Mouse (Mus musculus): ENCODE results near the gene Aldh1a3. TPM values are rescaled to one million over a fixed set of nuclear protein-coding genes. Genes with fewer than 3 reads are reported as not detected.
A peak's percentile ranks its signal among the peaks of the same experiment; 100 is the strongest.

Aldh1a3 gene
- polyA plus RNA-seq, 1 experiment from 2014 or later, result 27.0 TPM

DNA sequence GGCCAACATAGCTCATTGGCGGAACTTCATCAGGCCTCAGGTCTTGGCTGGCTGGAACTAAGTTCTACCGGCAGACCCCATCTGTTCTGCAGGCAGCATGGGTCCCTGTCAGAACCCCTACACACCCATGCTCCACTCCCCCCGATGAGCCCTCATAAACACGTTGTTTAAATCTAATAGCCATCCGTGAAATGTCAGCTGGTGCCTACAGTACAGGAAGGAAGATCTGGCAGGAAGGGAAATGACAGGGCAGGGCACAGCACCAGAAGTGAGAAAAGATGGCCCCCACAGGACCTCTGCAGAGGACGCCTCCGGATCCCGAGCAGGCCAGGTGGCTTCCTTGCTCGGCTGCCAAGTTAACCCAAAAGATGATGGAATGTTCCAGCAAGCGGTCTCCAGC, 23.2 kb downstream of the Aldh1a3 start:
- Histone ChIP-seq H3K4me2 (ENCODE audit: low read depth, low read length) (no peak overlapping the region), H3K9me3 (ENCODE audit: control insufficient read depth, low read length) (no peaks in the 10 kb centered on the region), H3K4me1 (ENCODE audit: control insufficient read depth, insufficient read depth, low read length) (peaks cover 21% of the 10 kb centered on the region), H3K27ac (ENCODE audit: low read length) (no peak overlapping the region), H3K9ac (ENCODE audit: low read depth, low read length) (no peak overlapping the region), H3K27me3 (replicated peaks; ENCODE audit: control insufficient read depth, insufficient read depth, low read length) (no peaks in the 10 kb centered on the region), H3K36me3 (ENCODE audit: control insufficient read depth, insufficient read depth, low read length) (no peaks in the 10 kb centered on the region), H3K4me3 (ENCODE audit: low read length) (no peak overlapping the region)
- peak; percentile 14; the same call in 1 of the 2 replicates for ATAC-seq
- WGBS, result 49% methylated on average over 10 of the region's 10 CpGs

DNA sequence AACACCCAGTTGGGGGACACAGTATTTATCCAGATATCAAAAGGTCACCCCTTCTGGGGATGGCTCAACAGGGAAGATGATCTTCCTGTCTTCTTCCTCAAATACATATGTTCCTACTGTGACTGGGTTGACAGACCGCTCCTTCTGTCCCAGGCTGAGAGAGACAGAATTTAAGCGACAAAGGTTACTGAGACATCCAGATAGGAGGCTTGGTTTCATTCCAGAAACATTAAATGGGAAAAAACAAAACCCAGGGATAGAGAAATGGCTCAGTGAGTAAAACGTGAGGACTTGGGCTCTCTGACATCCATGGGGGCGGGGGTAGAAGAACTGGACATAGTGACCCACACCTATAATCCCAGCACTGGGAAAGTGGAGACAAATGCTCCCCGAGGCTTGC, 24.4 kb downstream of the Aldh1a3 start:
- WGBS, result 94% methylated on average over 5 of the region's 5 CpGs
- ATAC-seq, result no peak
- H3K27ac ChIP-seq (ENCODE audit: low read length), result no peak overlapping the region
- no peak overlapping the region for H3K9ac ChIP-seq (ENCODE audit: low read depth, low read length)
- no peaks in the 10 kb centered on the region for H3K27me3 ChIP-seq (replicated peaks; ENCODE audit: control insufficient read depth, insufficient read depth, low read length)
- no peak overlapping the region for H3K4me2 ChIP-seq (ENCODE audit: low read depth, low read length)
- peaks cover 21% of the 10 kb centered on the region for H3K4me1 ChIP-seq (ENCODE audit: control insufficient read depth, insufficient read depth, low read length)
- no peaks in the 10 kb centered on the region for H3K36me3 ChIP-seq (ENCODE audit: control insufficient read depth, insufficient read depth, low read length)
- H3K4me3 ChIP-seq (ENCODE audit: low read length), result no peak overlapping the region
- no peaks in the 10 kb centered on the region for H3K9me3 ChIP-seq (ENCODE audit: control insufficient read depth, low read length)

DNA sequence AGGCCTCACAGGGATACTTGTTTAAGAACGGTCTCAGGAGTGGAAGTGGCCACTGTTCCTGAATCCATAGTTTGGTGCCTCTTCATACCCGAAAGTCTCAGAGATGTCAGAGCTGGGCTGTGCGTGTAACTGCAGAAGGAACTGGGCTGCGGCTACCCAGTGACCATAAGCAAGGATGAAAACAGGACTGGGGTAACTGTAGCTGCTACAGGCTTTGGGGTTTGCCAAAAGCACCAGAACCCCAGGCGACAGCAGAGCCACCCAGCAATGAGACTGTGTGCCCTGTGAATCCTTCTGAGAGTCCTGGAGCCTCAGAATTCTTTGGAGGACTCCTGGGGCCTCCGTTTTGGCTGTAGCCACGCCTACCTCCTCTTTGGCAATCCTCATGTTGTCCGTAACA, 25.7 kb downstream of the Aldh1a3 start:
- H3K4me2 ChIP-seq (ENCODE audit: low read depth, low read length), result no peak overlapping the region
- H3K4me3 ChIP-seq (ENCODE audit: low read length), result no peak overlapping the region
- peaks cover 19% of the 10 kb centered on the region for H3K4me1 ChIP-seq (ENCODE audit: control insufficient read depth, insufficient read depth, low read length)
- no peaks in the 10 kb centered on the region for H3K36me3 ChIP-seq (ENCODE audit: control insufficient read depth, insufficient read depth, low read length)
- no peaks in the 10 kb centered on the region for H3K27me3 ChIP-seq (replicated peaks; ENCODE audit: control insufficient read depth, insufficient read depth, low read length)
- ATAC-seq, result no peak
- no peaks in the 10 kb centered on the region for H3K9me3 ChIP-seq (ENCODE audit: control insufficient read depth, low read length)
- H3K9ac ChIP-seq (ENCODE audit: low read depth, low read length), result no peak overlapping the region
- WGBS, result 61% methylated on average over 8 of the region's 8 CpGs
- no peak overlapping the region for H3K27ac ChIP-seq (ENCODE audit: low read length)

DNA sequence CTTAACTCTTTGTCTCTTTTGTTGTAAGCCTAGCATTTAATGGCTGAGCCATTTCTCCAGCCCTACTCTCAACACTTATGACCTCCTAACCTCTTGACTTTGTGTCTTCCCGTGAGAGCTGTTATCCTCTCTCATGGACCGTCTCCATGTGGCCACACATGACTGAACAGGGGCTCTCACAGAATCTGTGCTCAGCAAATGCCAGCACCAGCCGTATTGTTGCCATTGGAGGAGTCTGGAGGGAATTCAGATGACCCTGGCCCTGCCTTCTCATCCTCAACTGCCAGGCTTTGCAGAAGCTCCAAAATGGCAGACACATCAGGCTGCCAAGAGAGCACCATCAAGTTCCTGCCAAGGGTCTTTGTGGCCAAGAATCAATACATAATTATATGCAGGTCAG, 30.0 kb downstream of the Aldh1a3 start:
- peaks cover 2% of the 10 kb centered on the region; the same call in 1 of the 2 replicates for H3K4me1 ChIP-seq (ENCODE audit: control insufficient read depth, insufficient read depth, low read length)
- H3K27me3 ChIP-seq (replicated peaks; ENCODE audit: control insufficient read depth, insufficient read depth, low read length), result no peaks in the 10 kb centered on the region
- no peak overlapping the region for H3K9ac ChIP-seq (ENCODE audit: low read depth, low read length)
- no peak overlapping the region for H3K4me3 ChIP-seq (ENCODE audit: low read length)
- H3K27ac ChIP-seq (ENCODE audit: low read length), result 0 out of 2 replicates have a peak overlapping the region, but pooled peaks have one; percentile 2
- ATAC-seq, result no peak
- no peak overlapping the region for H3K4me2 ChIP-seq (ENCODE audit: low read depth, low read length)
- WGBS, result 49% methylated on average over 3 of the region's 3 CpGs
- no peaks in the 10 kb centered on the region for H3K9me3 ChIP-seq (ENCODE audit: control insufficient read depth, low read length)
- no peaks in the 10 kb centered on the region for H3K36me3 ChIP-seq (ENCODE audit: control insufficient read depth, insufficient read depth, low read length)

DNA sequence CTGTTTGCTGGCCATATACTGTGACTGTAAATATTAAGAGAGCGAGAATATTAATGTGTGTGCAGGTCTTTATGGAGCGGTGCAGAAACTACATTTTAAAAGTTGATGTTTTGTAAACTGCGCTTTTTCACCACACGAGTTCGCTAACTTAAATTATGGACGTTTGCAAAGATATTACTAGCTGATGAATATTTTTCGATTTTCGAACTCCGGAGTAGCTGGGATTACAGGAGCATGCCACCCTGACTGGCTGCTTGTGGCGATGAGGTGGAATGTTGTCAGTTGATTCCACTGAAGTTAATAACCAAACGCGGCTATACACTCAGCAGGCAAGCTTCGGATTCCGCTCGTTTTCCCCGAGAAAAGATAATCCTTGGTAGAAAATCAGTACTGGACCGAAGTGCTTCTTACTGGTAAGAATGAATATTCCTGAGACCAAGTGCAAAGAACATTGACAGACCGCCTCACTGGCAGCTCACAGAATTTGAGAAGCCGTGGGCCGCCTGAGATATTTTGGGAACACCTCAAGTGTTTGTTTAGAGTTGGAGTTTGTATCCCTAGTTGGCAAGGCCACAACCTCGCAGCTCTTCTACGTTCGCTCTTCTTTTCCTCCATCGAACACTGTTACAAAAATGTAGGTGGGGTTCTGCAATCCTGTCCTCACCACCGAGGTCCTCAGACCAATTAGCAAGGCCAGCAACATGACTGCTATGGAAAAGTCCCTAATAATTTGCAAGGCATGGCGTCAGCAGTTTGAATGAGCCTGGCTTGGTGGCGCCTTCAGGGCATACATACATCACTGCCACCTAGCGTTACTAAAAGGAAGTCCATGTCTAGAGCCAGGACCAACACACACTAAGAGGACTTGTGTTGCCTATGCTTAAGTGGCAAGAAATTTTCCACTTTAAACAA, 38.4 kb downstream of the Aldh1a3 start:
- no peak overlapping the region; the same call in 1 of the 2 replicates for H3K27ac ChIP-seq (ENCODE audit: low read length)
- H3K9me3 ChIP-seq (ENCODE audit: control insufficient read depth, low read length), result no peaks in the 10 kb centered on the region
- H3K9ac ChIP-seq (ENCODE audit: low read depth, low read length), result peak overlapping the region; percentile 95
- ATAC-seq, result peak; percentile 78
- peaks cover 21% of the 10 kb centered on the region for H3K4me1 ChIP-seq (ENCODE audit: control insufficient read depth, insufficient read depth, low read length)
- WGBS, result 12% methylated on average over 28 of the region's 28 CpGs
- peak overlapping the region; percentile 91 for H3K4me3 ChIP-seq (ENCODE audit: low read length)
- no peaks in the 10 kb centered on the region for H3K27me3 ChIP-seq (replicated peaks; ENCODE audit: control insufficient read depth, insufficient read depth, low read length)
- H3K36me3 ChIP-seq (ENCODE audit: control insufficient read depth, insufficient read depth, low read length), result no peaks in the 10 kb centered on the region
- H3K4me2 ChIP-seq (ENCODE audit: low read depth, low read length), result peak overlapping the region; percentile 88

DNA sequence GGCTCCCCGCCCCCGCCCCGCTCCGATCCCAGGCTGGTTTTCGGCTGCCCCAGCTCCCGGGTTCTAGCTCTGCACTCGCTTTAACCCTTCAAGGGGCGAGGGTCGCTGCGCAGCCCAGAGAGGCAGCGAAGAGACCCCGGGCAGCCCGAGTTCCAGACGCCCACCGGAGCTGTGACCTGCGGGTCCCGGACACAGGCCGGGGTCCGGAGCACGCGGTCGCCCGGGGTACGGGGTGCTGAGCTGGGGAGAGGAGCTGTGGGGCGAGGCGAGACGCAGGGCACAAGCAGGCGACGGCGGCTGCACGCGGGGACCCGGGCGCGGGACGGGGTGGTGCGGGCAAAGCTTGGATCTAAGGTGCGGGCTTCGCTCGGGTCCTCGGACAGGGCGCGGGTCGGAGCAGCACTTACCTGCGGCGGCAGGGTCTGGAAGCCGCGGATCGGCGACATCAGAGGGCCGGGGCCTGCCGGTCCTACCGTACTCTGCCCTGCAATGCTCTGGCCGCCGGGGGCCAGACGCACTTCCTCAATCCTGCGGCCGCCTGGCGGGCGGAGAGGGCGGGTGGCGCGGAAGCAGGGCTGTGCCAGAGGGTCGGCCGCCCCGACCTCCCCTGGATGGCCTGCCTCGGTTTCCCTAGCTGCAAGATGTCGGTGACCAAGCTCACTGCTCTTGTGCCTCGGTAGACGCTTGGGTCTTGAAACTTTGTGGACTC, 39.4 kb downstream of the Aldh1a3 start, which contains the start of gene Lrrk1:
Gene Lrrk1 (minus strand): TSS at position 538 of the 709 bp plus-strand sequence.
- Histone ChIP-seq H3K9ac (ENCODE audit: low read depth, low read length) (peak within 1 kb of the TSS; percentile 95), H3K4me2 (ENCODE audit: low read depth, low read length) (peak within 1 kb of the TSS; percentile 88), H3K4me3 (ENCODE audit: low read length) (peak within 1 kb of the TSS; percentile 91), H3K27me3 (replicated peaks; ENCODE audit: control insufficient read depth, insufficient read depth, low read length) (no peaks in the 10 kb centered on the region), H3K27ac (ENCODE audit: low read length) (peak within 1 kb of the TSS; percentile 88), H3K9me3 (ENCODE audit: control insufficient read depth, low read length) (no peaks in the 10 kb centered on the region), H3K36me3 (ENCODE audit: control insufficient read depth, insufficient read depth, low read length) (no peaks in the 10 kb centered on the region), H3K4me1 (ENCODE audit: control insufficient read depth, insufficient read depth, low read length) (peaks cover 25% of the 10 kb centered on the region)
- WGBS, result under 1% methylated on average over 69 of the region's 70 CpGs
- peak; percentile 86 for ATAC-seq

DNA sequence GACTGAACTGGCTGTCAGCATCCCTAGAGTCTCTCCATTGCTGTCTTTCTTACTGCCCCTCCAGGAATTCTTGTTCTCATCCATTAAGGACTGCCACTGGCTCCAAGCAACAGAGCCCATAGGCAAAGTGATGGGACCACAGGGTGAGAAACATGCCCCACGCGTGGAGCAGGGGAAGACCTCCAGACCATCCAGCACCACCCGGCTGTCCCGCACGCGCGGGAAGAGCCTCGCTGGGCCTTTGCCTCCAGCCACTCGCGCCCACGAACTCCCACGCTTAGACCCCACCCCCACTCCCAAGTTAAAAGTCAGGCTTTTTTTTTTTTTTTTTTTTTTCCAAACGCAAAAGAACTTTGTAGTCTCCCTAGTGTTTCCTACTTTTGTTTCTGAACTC, 39.9 kb downstream of the Aldh1a3 start:
- Histone ChIP-seq H3K27me3 (replicated peaks; ENCODE audit: control insufficient read depth, insufficient read depth, low read length) (no peaks in the 10 kb centered on the region), H3K9ac (ENCODE audit: low read depth, low read length) (peak overlapping the region; percentile 95), H3K4me1 (ENCODE audit: control insufficient read depth, insufficient read depth, low read length) (peaks cover 25% of the 10 kb centered on the region), H3K9me3 (ENCODE audit: control insufficient read depth, low read length) (no peaks in the 10 kb centered on the region), H3K4me3 (ENCODE audit: low read length) (peak overlapping the region; percentile 91), H3K27ac (ENCODE audit: low read length) (peak overlapping the region; percentile 88), H3K4me2 (ENCODE audit: low read depth, low read length) (peak overlapping the region; percentile 88), H3K36me3 (ENCODE audit: control insufficient read depth, insufficient read depth, low read length) (no peaks in the 10 kb centered on the region)
- WGBS, result 4% methylated on average over 13 of the region's 13 CpGs
- ATAC-seq, result peak; percentile 5; the same call in 1 of the 2 replicates

DNA sequence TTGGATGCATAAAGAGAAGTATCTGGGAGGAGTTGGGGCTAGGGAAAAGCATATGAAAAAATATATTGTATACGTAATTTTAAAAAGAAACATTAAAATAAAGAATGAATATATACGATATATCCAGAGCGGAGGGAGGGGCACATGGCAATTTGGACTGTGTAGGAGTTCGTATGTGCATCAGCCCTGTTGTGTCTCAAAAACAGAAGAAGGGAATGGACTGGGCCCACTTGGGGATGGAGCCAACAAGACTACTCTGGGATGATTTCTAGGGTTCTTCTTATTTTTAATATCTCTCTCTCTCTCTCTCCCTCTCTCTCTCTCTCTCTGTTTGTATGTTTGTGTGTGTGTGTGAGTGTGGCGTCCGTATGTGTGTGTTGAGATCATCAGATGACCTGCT, 40.9 kb downstream of the Aldh1a3 start:
- no peak for ATAC-seq
- no peak overlapping the region for H3K9ac ChIP-seq (ENCODE audit: low read depth, low read length)
- H3K4me3 ChIP-seq (ENCODE audit: low read length), result no peak overlapping the region
- H3K4me2 ChIP-seq (ENCODE audit: low read depth, low read length), result no peak overlapping the region
- no peaks in the 10 kb centered on the region for H3K36me3 ChIP-seq (ENCODE audit: control insufficient read depth, insufficient read depth, low read length)
- no peak overlapping the region for H3K27ac ChIP-seq (ENCODE audit: low read length)
- no peaks in the 10 kb centered on the region for H3K9me3 ChIP-seq (ENCODE audit: control insufficient read depth, low read length)
- no peaks in the 10 kb centered on the region for H3K27me3 ChIP-seq (replicated peaks; ENCODE audit: control insufficient read depth, insufficient read depth, low read length)
- peaks cover 25% of the 10 kb centered on the region for H3K4me1 ChIP-seq (ENCODE audit: control insufficient read depth, insufficient read depth, low read length)
- WGBS, result 96% methylated on average over 6 of the region's 6 CpGs

DNA sequence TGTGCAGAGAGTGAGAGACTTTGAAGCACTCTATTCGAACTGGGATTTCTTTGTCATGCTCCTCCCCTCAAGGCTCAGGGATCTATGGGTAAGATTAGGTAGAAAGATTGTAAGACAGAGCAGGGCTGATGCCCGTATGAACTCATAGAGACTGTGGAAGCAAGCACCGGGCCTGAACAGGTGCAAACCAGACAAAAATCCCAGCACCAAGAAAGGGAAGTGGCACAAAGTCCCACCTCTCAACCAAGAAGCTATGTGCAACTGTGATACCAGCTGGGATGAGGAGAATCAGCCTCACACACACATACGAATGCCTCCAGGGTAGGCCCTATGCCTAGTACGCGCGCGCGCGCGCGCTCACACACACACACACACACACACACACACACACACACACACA, 41.5 kb downstream of the Aldh1a3 start:
- Histone ChIP-seq H3K9me3 (ENCODE audit: control insufficient read depth, low read length) (no peaks in the 10 kb centered on the region), H3K27me3 (replicated peaks; ENCODE audit: control insufficient read depth, insufficient read depth, low read length) (no peaks in the 10 kb centered on the region), H3K27ac (ENCODE audit: low read length) (no peak overlapping the region), H3K4me3 (ENCODE audit: low read length) (no peak overlapping the region), H3K9ac (ENCODE audit: low read depth, low read length) (no peak overlapping the region), H3K4me1 (ENCODE audit: control insufficient read depth, insufficient read depth, low read length) (peaks cover 25% of the 10 kb centered on the region), H3K36me3 (ENCODE audit: control insufficient read depth, insufficient read depth, low read length) (no peaks in the 10 kb centered on the region), H3K4me2 (ENCODE audit: low read depth, low read length) (no peak overlapping the region)
- no peak for ATAC-seq
- WGBS, result 95% methylated on average over 12 of the region's 12 CpGs

All from intestine, embryonic 16.5 days (tissue).